8 mouse cellular contexts compared by ENCODE assay signal in genomic region chr5:129729286-129729685, GRCm38 (mm10). TPM values are rescaled to one million over a fixed set of nuclear protein-coding genes. Genes with fewer than 3 reads are reported as not detected.
A peak's percentile ranks its signal among the peaks of the same experiment; 100 is the strongest.
DNase-seq lines count a peak whose midpoint lies in the region; ATAC-seq and TF ChIP-seq lines count a peak whose summit lies in the region.
"Had no signal": no experiment of that assay in that cellular context is flagged by ENCODE, and none has a peak within 500 bp of the region (broad histone marks: within the 10 kb centered on the region; RNA-seq: fewer than 3 reads in every experiment).

No protein-coding gene starts in this region.

- H3K9me3 ChIP-seq in kidney, postnatal 0 days (replicated peaks; ENCODE audit: low read length), result no peaks in the 10 kb centered on the region
- no peaks in the 10 kb centered on the region for H3K9me3 ChIP-seq in embryonic facial prominence, embryonic 15.5 days (replicated peaks)
- no peaks in the 10 kb centered on the region for H3K9me3 ChIP-seq in heart, embryonic 15.5 days (replicated peaks)

- no peak for ATAC-seq in kidney, postnatal 0 days (replicated peaks; ENCODE audit: low FRiP score, low read depth)
- ATAC-seq in embryonic facial prominence, embryonic 15.5 days (ENCODE audit: insufficient number of reproducible peaks, low FRiP score, low TSS enrichment, low read depth), result no peak
- ATAC-seq in heart, embryonic 15.5 days (replicated peaks; ENCODE audit: insufficient number of reproducible peaks, insufficient read depth, low FRiP score, low read depth), result peak; percentile 25; the same call in 1 of the 2 replicates

- H3K9ac ChIP-seq in kidney, postnatal 0 days (ENCODE audit: low read depth, low read length), result 0 out of 2 replicates have a peak overlapping the region, but pooled peaks have one; percentile 32
- no peak overlapping the region for H3K9ac ChIP-seq in embryonic facial prominence, embryonic 15.5 days
- peak overlapping the region; percentile 28; the same call in 1 of the 2 replicates for H3K9ac ChIP-seq in heart, embryonic 15.5 days

- peaks cover 19% of the 10 kb centered on the region for H3K4me1 ChIP-seq in kidney, postnatal 0 days (replicated peaks; ENCODE audit: insufficient read depth, low read length)
- peaks cover 48% of the 10 kb centered on the region for H3K4me1 ChIP-seq in embryonic facial prominence, embryonic 15.5 days
- peaks cover 41% of the 10 kb centered on the region for H3K4me1 ChIP-seq in heart, embryonic 15.5 days (replicated peaks)

- peak overlapping the region; percentile 71 for H3K27ac ChIP-seq in kidney, postnatal 0 days
- 0 out of 2 replicates have a peak overlapping the region, but pooled peaks have one; percentile 28 for H3K27ac ChIP-seq in embryonic facial prominence, embryonic 15.5 days (replicated peaks)
- peak overlapping the region; percentile 92 for H3K27ac ChIP-seq in heart, embryonic 15.5 days

- peak overlapping the region; percentile 23; the same call in 1 of the 2 replicates for H3K4me2 ChIP-seq in kidney, postnatal 0 days (ENCODE audit: low read length)
- H3K4me2 ChIP-seq in embryonic facial prominence, embryonic 15.5 days (replicated peaks), result no peak overlapping the region
- peak overlapping the region; percentile 51 for H3K4me2 ChIP-seq in heart, embryonic 15.5 days

- no peak overlapping the region for H3K4me3 ChIP-seq in kidney, postnatal 0 days (replicated peaks; ENCODE audit: low read depth, low read length)
- no peak overlapping the region for H3K4me3 ChIP-seq in embryonic facial prominence, embryonic 15.5 days (replicated peaks)
- peak overlapping the region; percentile 12; the same call in 1 of the 2 replicates for H3K4me3 ChIP-seq in heart, embryonic 15.5 days

- no peaks in the 10 kb centered on the region for H3K36me3 ChIP-seq in kidney, postnatal 0 days (ENCODE audit: insufficient read depth, low read length)
- no peaks in the 10 kb centered on the region for H3K36me3 ChIP-seq in embryonic facial prominence, embryonic 15.5 days
- H3K36me3 ChIP-seq in heart, embryonic 15.5 days, result no peaks in the 10 kb centered on the region

- TF ChIP-seq CTCF in kidney, postnatal 0 days (IDR thresholded peaks at IDR 0.05; ENCODE audit: low read depth), result no peak

- WGBS in kidney, postnatal 0 days, result 18% methylated on average over 11 of the region's 11 CpGs
- WGBS in embryonic facial prominence, embryonic 15.5 days, result 50% methylated on average over 11 of the region's 11 CpGs
- WGBS in heart, embryonic 15.5 days, result 18% methylated on average over 11 of the region's 11 CpGs

- H3K27me3 ChIP-seq in kidney, postnatal 0 days (ENCODE audit: insufficient read depth, low read length), result no peaks in the 10 kb centered on the region
- no peaks in the 10 kb centered on the region for H3K27me3 ChIP-seq in embryonic facial prominence, embryonic 15.5 days
- H3K27me3 ChIP-seq in heart, embryonic 15.5 days, result no peaks in the 10 kb centered on the region

- DNase-seq in kidney, postnatal 0 days (ENCODE audit: low spot score), result peak; percentile 41
- DNase-seq in kidney, postnatal 25 days, result no peak
- DNase-seq in lung, postnatal 4 days, result peak; percentile 8 to 27
- DNase-seq in adrenal gland, adult 8-10 months, result no peak
- DNase-seq in spleen, postnatal 36 days (ENCODE audit: low spot score in 2 of 2), result no peak

RNA-seq across cellular contexts. Expression of gene Nipsnap2, which starts 4.4 kb away (rescaled TPM):
- 225 and 228 TPM in 2 replicates for polyA plus RNA-seq in kidney, postnatal 0 days (2015; fragmentation: Nextera tagmentation; extraction: Ambion mirVana)
- 103 and 104 TPM in 2 replicates for polyA plus RNA-seq in embryonic facial prominence, embryonic 15.5 days (2015; fragmentation: Nextera tagmentation; extraction: Ambion mirVana)
- polyA plus RNA-seq in heart, embryonic 15.5 days (2015; fragmentation: Nextera tagmentation; extraction: Ambion mirVana), result 299 and 399 TPM in 2 replicates
- total RNA-seq in adrenal gland, adult 8-10 months (2022), result 100 to 1,000 TPM; 133 to 158 (median 149) TPM

RNA-seq across cellular contexts. Expression of gene Mrps17, which starts 14.0 kb away (rescaled TPM):
- 209 and 211 TPM in 2 replicates for polyA plus RNA-seq in kidney, postnatal 0 days (2015; fragmentation: Nextera tagmentation; extraction: Ambion mirVana)
- 187 and 201 TPM in 2 replicates for polyA plus RNA-seq in embryonic facial prominence, embryonic 15.5 days (2015; fragmentation: Nextera tagmentation; extraction: Ambion mirVana)
- 152 and 157 TPM in 2 replicates for polyA plus RNA-seq in heart, embryonic 15.5 days (2015; fragmentation: Nextera tagmentation; extraction: Ambion mirVana)
- 100 to 1,000 TPM in 1 of 4 experiments, 10 to 100 TPM in 3; 88.6 to 111 (median 90.3) TPM for total RNA-seq in adrenal gland, adult 8-10 months (2022)

RNA-seq across cellular contexts. Expression of gene Sept14, which starts 21.0 kb away (rescaled TPM):
- 0.17 TPM in 1 of 2 replicates, not detected in the other for polyA plus RNA-seq in kidney, postnatal 0 days (2015; fragmentation: Nextera tagmentation; extraction: Ambion mirVana)
- not detected in 2 replicates for polyA plus RNA-seq in embryonic facial prominence, embryonic 15.5 days (2015; fragmentation: Nextera tagmentation; extraction: Ambion mirVana)
- polyA plus RNA-seq in heart, embryonic 15.5 days (2015; fragmentation: Nextera tagmentation; extraction: Ambion mirVana), result not detected in 2 replicates
- total RNA-seq in adrenal gland, adult 8-10 months (2022), result not detected
- polyA plus RNA-seq: embryonic facial prominence, embryonic 11.5 days had no signal

RNA-seq across cellular contexts. Expression of gene Psph, which starts 58.0 kb away (rescaled TPM):
- polyA plus RNA-seq in kidney, postnatal 0 days (2015; fragmentation: Nextera tagmentation; extraction: Ambion mirVana), result 65.8 and 66.1 TPM in 2 replicates
- polyA plus RNA-seq in embryonic facial prominence, embryonic 15.5 days (2015; fragmentation: Nextera tagmentation; extraction: Ambion mirVana), result 30.7 and 35.3 TPM in 2 replicates
- polyA plus RNA-seq in heart, embryonic 15.5 days (2015; fragmentation: Nextera tagmentation; extraction: Ambion mirVana), result 26.3 and 29.3 TPM in 2 replicates
- 10 to 100 TPM; 19.7 to 25.4 (median 22.5) TPM for total RNA-seq in adrenal gland, adult 8-10 months (2022)

RNA-seq across cellular contexts. Expression of gene Zfp11, which starts 59.4 kb away (rescaled TPM):
- 2.9 and 3.7 TPM in 2 replicates for polyA plus RNA-seq in kidney, postnatal 0 days (2015; fragmentation: Nextera tagmentation; extraction: Ambion mirVana)
- 4.5 and 5.5 TPM in 2 replicates for polyA plus RNA-seq in embryonic facial prominence, embryonic 15.5 days (2015; fragmentation: Nextera tagmentation; extraction: Ambion mirVana)
- 3.0 and 4.0 TPM in 2 replicates for polyA plus RNA-seq in heart, embryonic 15.5 days (2015; fragmentation: Nextera tagmentation; extraction: Ambion mirVana)
- total RNA-seq in adrenal gland, adult 8-10 months (2022), result 1 to 10 TPM; 3.4 to 5.2 (median 4.1) TPM

Comparison
In these comparisons a context has a peak if more than half of its experiments do, and no peak if none do; other contexts are left out.
1. DNase-seq: peak in kidney, postnatal 0 days (single experiment) and lung, postnatal 4 days (2 of 2); none in kidney, postnatal 25 days (0 of 2), adrenal gland, adult 8-10 months (single experiment) and spleen, postnatal 36 days (0 of 2).
2. H3K27ac ChIP-seq: peak in every context shown above with its lines; median percentile 92 in heart, embryonic 15.5 days; 71 in kidney, postnatal 0 days; 28 in embryonic facial prominence, embryonic 15.5 days.